Mouse (Mus musculus): ENCODE data around the gene Gjd3. TPM values are rescaled to one million over a fixed set of nuclear protein-coding genes. Genes with fewer than 3 reads are reported as not detected.

Gene Gjd3
- total RNA-seq, 2 experiments from 2014 or later = not detected

GRCm38 (mm10) chr11:98963191-98964021 lies 19.4 kb downstream of the Gjd3 start:
- peak; percentile 39 for ATAC-seq (ENCODE audit: poor library complexity, severe bottlenecking)

GRCm38 (mm10) chr11:98962421-98963095 lies 20.3 kb downstream of the Gjd3 start:
- no peak for ATAC-seq (ENCODE audit: poor library complexity, severe bottlenecking)

- no peak for ATAC-seq (ENCODE audit: poor library complexity, severe bottlenecking)
Measured at GRCm38 (mm10) chr11:98961766-98962165, 21.1 kb downstream of the Gjd3 start.

- no peak for ATAC-seq (ENCODE audit: poor library complexity, severe bottlenecking)
Measured at GRCm38 (mm10) chr11:98961051-98961592, 21.7 kb downstream of the Gjd3 start.

GRCm38 (mm10) chr11:98960313-98960906 lies 22.4 kb downstream of the Gjd3 start:
- ATAC-seq (ENCODE audit: poor library complexity, severe bottlenecking) = peak; percentile 39

- peak; percentile 59 for ATAC-seq (ENCODE audit: poor library complexity, severe bottlenecking)
Measured at GRCm38 (mm10) chr11:98959437-98960312, 23.1 kb downstream of the Gjd3 start.

GRCm38 (mm10) chr11:98956340-98956739 lies 26.5 kb downstream of the Gjd3 start:
- ATAC-seq (ENCODE audit: poor library complexity, severe bottlenecking) = no peak

GRCm38 (mm10) chr11:98955707-98956235 lies 27.0 kb downstream of the Gjd3 start:
- ATAC-seq (ENCODE audit: poor library complexity, severe bottlenecking) = no peak

GRCm38 (mm10) chr11:98954801-98955706 lies 27.8 kb downstream of the Gjd3 start:
- ATAC-seq (ENCODE audit: poor library complexity, severe bottlenecking) = no peak

- ATAC-seq (ENCODE audit: poor library complexity, severe bottlenecking) = peak; percentile 10
Measured at GRCm38 (mm10) chr11:98954373-98954772, 28.4 kb downstream of the Gjd3 start.

GRCm38 (mm10) chr11:98953835-98954320 lies 28.9 kb downstream of the Gjd3 start:
- ATAC-seq (ENCODE audit: poor library complexity, severe bottlenecking) = no peak

GRCm38 (mm10) chr11:98953361-98953760 lies 29.5 kb downstream of the Gjd3 start:
- ATAC-seq (ENCODE audit: poor library complexity, severe bottlenecking) = no peak

GRCm38 (mm10) chr11:98952736-98953135 lies 30.1 kb downstream of the Gjd3 start:
- ATAC-seq (ENCODE audit: poor library complexity, severe bottlenecking) = peak; percentile 59

- no peak for ATAC-seq (ENCODE audit: poor library complexity, severe bottlenecking)
Measured at GRCm38 (mm10) chr11:98952111-98952510, 30.7 kb downstream of the Gjd3 start.

- no peak for ATAC-seq (ENCODE audit: poor library complexity, severe bottlenecking)
Measured at GRCm38 (mm10) chr11:98951026-98951906, 31.6 kb downstream of the Gjd3 start.

- ATAC-seq (ENCODE audit: poor library complexity, severe bottlenecking) = no peak
Measured at GRCm38 (mm10) chr11:98950484-98950883, 32.3 kb downstream of the Gjd3 start.

- ATAC-seq (ENCODE audit: poor library complexity, severe bottlenecking) = no peak
Measured at GRCm38 (mm10) chr11:98949958-98950460, 32.8 kb downstream of the Gjd3 start.
